Mouse (Mus musculus) megakaryocyte, adult 5-6 weeks (primary cell): ENCODE data around the gene Gramd1a. TPM values are rescaled to one million over a fixed set of nuclear protein-coding genes. Genes with fewer than 3 reads are reported as not detected.

ENCODE experiments used
- ATAC-seq: 2 replicates; pipeline ENCODE4 v1.8.0; 2016; ENCODE audit warnings: mild to moderate bottlenecking, inconsistent platforms; ENCODE audit not compliant: poor library complexity, severe bottlenecking
- total RNA-seq, 2 experiments: library from RNA; stranded (forward) in 1 of 2; stranded (reverse) in 1 of 2; fragments of 153-499, 151-499 nt in 1 of 2; fragments of 221-1000, 200-1000 nt in 1 of 2; gene quantifications; 2 replicates each; pipeline versions ENCODE4 v1.2.3 to v1.2.4; 2015 to 2017

Gramd1a gene
- total RNA-seq, 2 experiments from 2014 or later: 35.3 to 76.0 TPM

GRCm38 (mm10) chr7:31124381-31124780 is 31.3 kb downstream of the Gramd1a start:
- no peak for ATAC-seq

- no peak for ATAC-seq
Observed at GRCm38 (mm10) chr7:31123697-31124096, 32.0 kb downstream of the Gramd1a start.

GRCm38 (mm10) chr7:31122641-31123631 is 32.8 kb downstream of the Gramd1a start:
- no peak for ATAC-seq

GRCm38 (mm10) chr7:31119556-31119955 is 36.1 kb downstream of the Gramd1a start:
- no peak for ATAC-seq

DNA sequence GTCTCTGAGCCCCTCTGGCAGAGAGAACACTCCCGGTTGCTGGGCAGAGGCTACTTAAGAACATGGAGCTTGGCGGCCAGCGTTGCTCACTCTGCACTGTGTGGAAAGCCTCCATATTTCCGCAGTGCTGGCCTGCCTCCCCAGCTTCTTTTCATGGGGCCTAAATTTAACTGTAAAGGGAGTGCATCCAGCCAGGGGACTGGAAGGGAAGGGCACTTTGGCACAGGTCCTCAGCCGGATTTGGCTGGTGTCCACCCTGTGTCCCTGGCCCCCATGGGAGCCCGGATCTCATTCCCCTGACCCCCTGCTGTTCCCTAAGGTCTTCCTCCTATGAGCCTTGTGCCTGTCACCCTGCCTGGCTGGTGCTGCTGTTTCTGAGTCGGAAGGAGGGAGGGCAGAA is 37.2 kb downstream of the Gramd1a start:
- ATAC-seq: no peak

- no peak for ATAC-seq
Observed at GRCm38 (mm10) chr7:31117465-31117864, 38.2 kb downstream of the Gramd1a start.

GRCm38 (mm10) chr7:31116721-31117145 is 39.0 kb downstream of the Gramd1a start:
- ATAC-seq: no peak

- ATAC-seq: peak; percentile 48
Observed at GRCm38 (mm10) chr7:31115587-31116043, 40.1 kb downstream of the Gramd1a start.

GRCm38 (mm10) chr7:31115182-31115581 is 40.5 kb downstream of the Gramd1a start, which contains the start of gene Hpn:
Gene Hpn, minus strand, starts transcription at chr7:31115290.
- no peak for ATAC-seq

DNA sequence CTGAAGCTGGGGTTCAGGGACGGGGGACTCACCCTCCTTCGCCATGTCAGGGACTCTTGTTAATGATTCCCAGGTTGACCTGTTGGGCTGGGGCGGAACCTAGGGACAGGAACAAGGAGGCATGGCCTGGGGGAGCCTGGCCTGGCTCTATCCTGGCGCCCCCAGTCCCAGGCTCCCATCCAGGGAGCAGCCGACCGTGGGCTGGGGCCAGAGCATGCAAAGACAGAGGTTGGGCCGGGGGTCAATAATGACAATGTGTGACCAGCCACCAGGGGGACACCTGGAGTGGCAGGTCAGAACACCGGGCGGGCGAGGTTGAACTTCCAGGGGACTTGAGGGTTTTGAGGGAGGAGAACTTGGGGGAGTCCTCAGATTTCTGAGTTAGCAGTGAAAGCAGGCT is 41.0 kb downstream of the Gramd1a start:
- ATAC-seq: no peak

GRCm38 (mm10) chr7:31113800-31114199 is 41.9 kb downstream of the Gramd1a start:
- no peak for ATAC-seq

GRCm38 (mm10) chr7:31112036-31112435 is 43.7 kb downstream of the Gramd1a start:
- ATAC-seq: no peak

- peak; percentile 21; the same call in 1 of the 2 replicates for ATAC-seq
Observed at GRCm38 (mm10) chr7:31110861-31111385, 44.8 kb downstream of the Gramd1a start.

GRCm38 (mm10) chr7:31109796-31110195 is 45.9 kb downstream of the Gramd1a start:
- ATAC-seq: no peak

DNA sequence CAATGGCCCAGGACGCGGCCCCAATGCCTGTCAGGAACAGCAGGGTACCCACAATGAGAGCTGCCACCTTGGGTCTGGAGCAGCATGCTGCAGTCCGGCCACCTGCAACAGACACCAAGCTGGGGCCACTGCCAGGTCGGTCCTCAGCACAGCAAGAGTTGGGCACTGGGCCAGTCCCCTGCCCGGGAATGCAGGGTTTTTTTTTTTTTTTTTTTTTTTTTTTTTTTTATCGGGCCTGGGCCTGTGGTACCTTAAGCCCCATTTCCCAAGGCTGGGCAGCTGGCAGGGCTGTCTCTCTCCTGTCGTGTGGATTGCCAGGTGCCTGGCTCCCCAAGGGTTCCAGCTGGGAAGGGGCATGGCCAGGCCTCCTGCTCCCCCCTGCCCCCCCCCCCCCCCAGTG is 46.6 kb downstream of the Gramd1a start:
- no peak for ATAC-seq

- no peak for ATAC-seq
Observed at GRCm38 (mm10) chr7:31107781-31108180, 47.9 kb downstream of the Gramd1a start.

DNA sequence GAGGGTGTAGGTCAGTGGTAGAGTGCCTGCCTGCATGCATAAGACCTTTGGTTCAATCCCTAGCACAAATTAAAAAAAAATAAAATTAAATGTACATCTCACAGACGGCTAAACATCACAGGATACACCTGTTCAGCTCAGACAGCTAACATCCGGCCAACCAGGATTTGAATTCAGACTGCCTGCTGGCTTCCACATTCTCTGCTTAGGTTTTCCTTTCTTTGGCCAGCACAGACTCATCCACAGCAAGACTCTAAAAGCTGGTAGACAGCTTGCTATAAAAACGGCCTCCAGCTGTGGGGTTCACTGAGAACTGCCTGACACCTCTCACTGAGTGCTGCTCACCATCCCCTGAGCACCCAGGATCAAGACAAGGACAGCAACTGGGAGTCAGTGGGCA is 49.5 kb downstream of the Gramd1a start:
- no peak for ATAC-seq

GRCm38 (mm10) chr7:31105061-31105768 is 50.5 kb downstream of the Gramd1a start:
- peak; percentile 79 for ATAC-seq

DNA sequence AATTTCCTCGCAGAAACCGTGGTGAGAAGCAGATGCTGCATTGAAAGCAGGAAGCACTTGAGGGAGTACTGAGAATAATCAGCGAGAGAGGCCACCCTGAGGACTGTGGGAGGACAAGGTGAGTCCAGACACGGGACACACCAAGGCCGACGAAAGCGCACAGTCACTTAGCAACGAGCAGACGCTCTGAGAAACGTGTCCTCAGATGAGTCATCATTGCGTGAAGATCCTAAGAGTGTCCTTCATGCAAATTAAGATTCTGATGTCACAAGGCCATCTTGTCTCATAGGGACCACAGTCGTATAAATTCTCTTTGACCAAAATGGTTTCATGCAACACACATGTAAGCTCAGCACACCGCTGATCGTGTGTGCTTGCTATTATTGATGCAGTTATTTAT is 54.9 kb downstream of the Gramd1a start:
- no peak for ATAC-seq

- ATAC-seq: no peak
Observed at GRCm38 (mm10) chr7:31099612-31099982, 56.1 kb downstream of the Gramd1a start.
